Mouse (Mus musculus): ENCODE measurements around the gene Pdcl2.

DNA sequence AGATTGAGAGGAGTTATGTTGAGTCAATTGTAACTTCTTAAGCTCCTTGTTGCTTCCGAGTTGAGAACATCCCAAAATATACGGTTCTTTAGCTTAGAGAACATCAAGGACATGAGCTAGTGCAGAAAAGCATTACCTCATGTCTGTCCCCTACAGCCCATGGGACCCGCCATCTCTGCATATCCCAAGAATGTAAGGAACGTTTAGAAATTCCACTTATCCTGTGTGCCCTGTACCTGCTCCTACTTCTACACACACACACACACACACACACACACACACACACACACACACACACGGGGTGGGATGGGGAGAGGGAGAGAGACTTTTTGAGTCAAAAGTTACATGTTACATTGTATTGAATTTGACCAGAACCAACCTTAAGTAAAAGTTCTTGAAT is 20.6 kb upstream of the Pdcl2 start:
- TF ChIP-seq POLR2A (IDR thresholded peaks at IDR 0.05; ENCODE audit: borderline replicate concordance, insufficient read depth, low read length) = no peak
- no peak for TF ChIP-seq CTCF (IDR thresholded peaks at IDR 0.05; ENCODE audit: borderline replicate concordance, insufficient read depth, low read depth, low read length)
